Mouse (Mus musculus) liver, adult 2 months (tissue): Measurements from ENCODE around the gene Zbtb32. TPM values are rescaled to one million over a fixed set of nuclear protein-coding genes. Genes with fewer than 3 reads are reported as not detected.

Experiments used
- DNase-seq: peaks from one replicate; pipeline ENCODE4 v3.0.0-alpha.2; 2011; ENCODE audit warnings: low read depth, low spot score; ENCODE audit errors: extremely low read depth
- H3K27ac ChIP-seq: fragments of 200-500 bp; replicated peaks from 2 replicates; pipeline ENCODE4 v1.5.1; 2012; ENCODE audit warnings: low read depth, mild to moderate bottlenecking, control low read depth, inconsistent platforms, low read length; ENCODE audit not compliant: insufficient read depth
- H3K27me3 ChIP-seq: fragments of 200-500 bp; 2 replicates; pipeline ENCODE4 v1.6.1; 2012; ENCODE audit warnings: mild to moderate bottlenecking, moderate library complexity, low read length, inconsistent platforms; ENCODE audit not compliant: control insufficient read depth, insufficient read depth
- H3K36me3 ChIP-seq: fragments of 200-500 bp; 2 replicates; pipeline ENCODE4 v1.6.1; 2012; ENCODE audit warnings: low read length, inconsistent platforms; ENCODE audit not compliant: control insufficient read depth, insufficient read depth
- H3K4me1 ChIP-seq: fragments of 200-500 bp; 2 replicates; pipeline ENCODE4 v1.6.1; 2011; ENCODE audit warnings: low read length; ENCODE audit not compliant: control insufficient read depth, insufficient read depth
- H3K4me3 ChIP-seq: fragments of 200-500 bp; 2 replicates; pipeline ENCODE4 v1.5.1; 2011; ENCODE audit warnings: low read depth, mild to moderate bottlenecking, control low read depth, low read length, moderate library complexity; ENCODE audit not compliant: insufficient read depth
- H3K79me2 ChIP-seq: fragments of 200-500 bp; 2 replicates; pipeline ENCODE4 v1.6.1; 2012; ENCODE audit warnings: inconsistent platforms, mild to moderate bottlenecking, low read length, moderate library complexity; ENCODE audit not compliant: control insufficient read depth, insufficient read depth
- H3K9ac ChIP-seq: fragments of 200-500 bp; 2 replicates; pipeline ENCODE4 v1.6.1; 2012; ENCODE audit warnings: low read depth, mild to moderate bottlenecking, control low read depth, inconsistent platforms, low read length
- CTCF ChIP-seq: fragments of 200-500 bp; IDR thresholded peaks from 2 replicates; pipeline ENCODE4 v1.5.1; 2011; ENCODE audit warnings: low read depth, low read length, control low read depth
- POLR2A ChIP-seq: fragments of 200-500 bp; IDR thresholded peaks from 2 replicates; pipeline ENCODE4 v1.6.1; 2011; ENCODE audit warnings: low read length, control low read depth; ENCODE audit not compliant: insufficient read depth; ENCODE audit errors: extremely low read depth
- WGBS: fragments of 180-500 bp; shearing (Covaris S2); methylation state at CpG from one replicate; pipeline ENCODE4 v1.1.7; 2018; 5-methylcytosine and 5-hydroxymethylcytosine counted together
- polyA plus RNA-seq: library from polyadenylated mRNA; depleted of rRNA; stranded (reverse); fragments of >200 nt; gene quantifications from 2 replicates; pipeline ENCODE4 v1.2.3, GENCODE M21; 2012
- total RNA-seq: library from RNA; depleted of rRNA; stranded (reverse); fragments of >200 nt; gene quantifications from 2 replicates; pipeline ENCODE4 v1.2.3, GENCODE M21; 2014

Gene Zbtb32
- total and polyA plus RNA-seq, 2 experiments: 0.18 to 0.61 TPM

GRCm38 (mm10) chr7:30556894-30557536, 41.7 kb downstream of the Zbtb32 start:
- Histone ChIP-seq H3K27ac (no peak overlapping the region), H3K79me2 (no peaks in the 10 kb centered on the region), H3K27me3 (no peaks in the 10 kb centered on the region), H3K36me3 (peaks cover 5% of the 10 kb centered on the region; the same call in 1 of the 2 replicates), H3K4me3 (no peak overlapping the region), H3K4me1 (peaks cover 13% of the 10 kb centered on the region; the same call in 1 of the 2 replicates), H3K9ac (no peak overlapping the region)
- DNase-seq: no peak
- 95% methylated on average over 18 of the region's 18 CpGs for WGBS
- TF ChIP-seq POLR2A (no peak), CTCF (peak; percentile 18; the same call in 1 of the 2 replicates)

DNA sequence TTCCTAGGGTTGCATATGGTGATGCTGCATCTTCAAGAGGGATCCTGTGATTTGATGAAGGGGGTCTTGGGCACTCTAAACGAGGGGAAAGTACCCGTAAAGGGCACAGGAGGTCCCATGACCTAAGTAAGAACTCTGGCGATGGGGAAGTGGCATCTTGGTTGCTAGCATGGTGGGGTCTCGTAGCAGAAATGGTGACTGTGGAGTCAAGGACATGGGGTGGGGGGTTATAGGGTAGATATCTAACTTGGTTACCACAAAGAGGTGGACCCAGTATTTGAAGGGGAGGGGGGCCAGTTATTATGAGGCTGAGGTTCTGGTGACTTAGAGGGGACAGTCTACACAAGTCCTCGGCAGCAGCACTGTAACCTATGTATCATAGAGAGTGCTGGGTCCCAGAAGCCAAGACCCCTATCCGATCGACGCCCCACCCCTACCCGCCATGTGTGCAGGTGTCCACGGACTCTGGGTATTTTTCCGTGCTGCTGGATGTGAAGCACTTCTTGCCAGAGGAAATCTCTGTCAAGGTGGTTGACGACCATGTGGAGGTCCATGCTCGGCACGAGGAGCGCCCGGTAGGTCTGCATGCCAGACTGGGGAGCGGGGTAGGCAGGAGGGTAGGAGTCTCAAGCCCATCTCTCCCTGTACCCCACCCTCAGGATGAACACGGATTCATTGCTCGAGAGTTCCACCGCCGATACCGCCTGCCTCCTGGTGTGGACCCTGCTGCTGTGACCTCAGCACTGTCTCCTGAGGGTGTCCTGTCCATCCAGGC, 44.7 kb downstream of the Zbtb32 start:
- H3K79me2 ChIP-seq: no peaks in the 10 kb centered on the region
- H3K9ac ChIP-seq: 0 out of 2 replicates have a peak overlapping the region, but pooled peaks have one; percentile 84
- H3K4me1 ChIP-seq: peaks cover 9% of the 10 kb centered on the region; the same call in 1 of the 2 replicates
- peaks cover 5% of the 10 kb centered on the region; the same call in 1 of the 2 replicates for H3K36me3 ChIP-seq
- H3K27me3 ChIP-seq: no peaks in the 10 kb centered on the region
- no peak for TF ChIP-seq POLR2A
- TF ChIP-seq CTCF: no peak
- no peak overlapping the region for H3K4me3 ChIP-seq
- no peak for DNase-seq
- no peak overlapping the region for H3K27ac ChIP-seq
- 88% methylated on average over 22 of the region's 22 CpGs for WGBS

GRCm38 (mm10) chr7:30553021-30553589, 45.6 kb downstream of the Zbtb32 start:
- peak; percentile 65 for DNase-seq
- Histone ChIP-seq H3K4me3 (peak overlapping the region; percentile 69), H3K27me3 (no peaks in the 10 kb centered on the region), H3K79me2 (no peaks in the 10 kb centered on the region), H3K27ac (peak overlapping the region; percentile 91), H3K36me3 (peaks cover 5% of the 10 kb centered on the region; the same call in 1 of the 2 replicates), H3K4me1 (peaks cover 5% of the 10 kb centered on the region; the same call in 1 of the 2 replicates), H3K9ac (peak overlapping the region; percentile 84)
- 1% methylated on average over 23 of the region's 23 CpGs for WGBS
- TF ChIP-seq CTCF: no peak
- peak; percentile 65; the same call in 1 of the 2 replicates for TF ChIP-seq POLR2A

- Histone ChIP-seq H3K4me1 (peaks cover 4% of the 10 kb centered on the region; the same call in 1 of the 2 replicates), H3K27me3 (no peaks in the 10 kb centered on the region), H3K27ac (peak within 1 kb of the TSS; percentile 96), H3K79me2 (no peaks in the 10 kb centered on the region), H3K36me3 (peaks cover 5% of the 10 kb centered on the region; the same call in 1 of the 2 replicates), H3K9ac (peak within 1 kb of the TSS; percentile 84), H3K4me3 (peak within 1 kb of the TSS; percentile 83)
- peak; percentile 99 for DNase-seq
- TF ChIP-seq POLR2A: peak; percentile 72; the same call in 1 of the 2 replicates
- TF ChIP-seq CTCF: no peak
- under 1% methylated on average over 44 of the region's 44 CpGs for WGBS
Measured at GRCm38 (mm10) chr7:30552102-30553020, 46.3 kb downstream of the Zbtb32 start, which contains the start of the genes Hspb6 and Proser3. Gene Hspb6 (plus strand): TSS chr7:30552178. Gene Proser3 (minus strand): TSS chr7:30552299.

DNA sequence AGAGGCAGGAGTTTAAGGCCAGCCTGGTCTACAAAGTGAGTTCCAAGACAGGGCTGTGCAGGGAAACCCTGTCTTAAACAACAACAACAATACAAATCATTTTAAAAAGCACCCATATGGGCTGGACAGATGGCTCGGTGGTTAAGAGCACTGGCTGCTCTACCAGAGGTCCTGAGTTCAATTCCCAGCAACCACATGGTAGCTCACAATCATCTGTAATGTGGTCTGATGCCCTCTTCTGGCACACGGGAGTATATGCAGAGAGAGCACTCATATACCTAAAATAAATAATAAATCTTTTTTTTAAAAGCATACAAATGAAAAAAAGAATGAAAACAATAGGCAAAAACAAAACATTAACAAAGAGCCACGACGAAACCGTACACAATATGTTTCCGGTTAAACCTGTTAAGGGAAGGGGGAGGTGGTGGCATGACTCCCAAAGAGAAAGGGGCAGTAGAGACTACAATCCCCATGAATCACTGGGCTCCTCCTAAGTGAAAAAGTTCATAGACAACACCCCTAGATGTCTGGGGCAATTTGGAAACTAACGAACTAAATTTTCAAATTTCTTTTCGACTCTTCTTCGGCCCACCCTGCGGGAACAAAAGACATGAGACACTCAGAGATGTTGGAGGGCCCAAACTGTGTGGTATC, 47.1 kb downstream of the Zbtb32 start:
- WGBS: 3% methylated on average over 10 of the region's 10 CpGs

More for the DNA sequence above, 47.1 kb downstream of the Zbtb32 start:
- H3K4me3 ChIP-seq: peak overlapping the region; percentile 83
- H3K36me3 ChIP-seq: peaks cover 5% of the 10 kb centered on the region; the same call in 1 of the 2 replicates
- H3K27ac ChIP-seq: peak overlapping the region; percentile 96
- H3K9ac ChIP-seq: peak overlapping the region; percentile 84
- H3K4me1 ChIP-seq: peaks cover 4% of the 10 kb centered on the region; the same call in 1 of the 2 replicates
- TF ChIP-seq CTCF: no peak
- no peak for TF ChIP-seq POLR2A
- H3K79me2 ChIP-seq: no peaks in the 10 kb centered on the region
- no peak for DNase-seq
- no peaks in the 10 kb centered on the region for H3K27me3 ChIP-seq
